Mouse (Mus musculus): ENCODE measurements around the gene Gm37240.

DNA sequence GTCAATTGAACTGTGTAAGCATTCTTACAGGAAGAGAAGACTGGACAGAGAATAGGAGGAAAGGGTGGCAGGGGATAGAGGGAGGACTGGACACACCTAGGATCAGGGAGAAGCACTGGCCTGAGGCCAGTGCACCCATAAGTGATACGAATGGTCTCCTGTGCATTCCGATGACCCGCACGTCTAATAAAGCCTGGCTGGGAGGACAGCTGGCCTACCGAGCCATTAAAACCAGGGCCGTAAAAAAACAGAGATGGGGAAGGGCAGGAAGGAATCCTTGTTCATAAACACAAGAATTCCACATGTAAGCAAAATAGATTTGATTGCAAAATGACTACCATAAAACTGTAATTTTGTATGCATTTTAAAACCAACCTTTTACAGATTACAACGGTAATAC lies 762.9 kb downstream of the Gm37240 start:
- TF ChIP-seq CTCF (IDR thresholded peaks at IDR 0.05; ENCODE audit: borderline replicate concordance, insufficient read depth, low read depth, low read length) (no peak), POLR2A (IDR thresholded peaks at IDR 0.05; ENCODE audit: borderline replicate concordance, insufficient read depth, low read length) (no peak)
